Comparison of ENCODE assay signal across 8 mouse cellular contexts in genomic region chr15:78915660-78916017, GRCm38 (mm10). TPM values are rescaled to one million over a fixed set of nuclear protein-coding genes. Genes with fewer than 3 reads are reported as not detected.
DNase-seq lines count a peak whose midpoint lies in the region; ATAC-seq and TF ChIP-seq lines count a peak whose summit lies in the region.

No protein-coding gene starts in this region.

- intact Hi-C loops in left cerebral cortex, postnatal 4 days (cut with DNase I), result no loop called here

- ATAC-seq in granulocyte monocyte progenitor cell, adult 5-6 weeks (replicated peaks; ENCODE audit: poor library complexity, severe bottlenecking), result peak; percentile 68
- 0 out of 2 replicates have a peak, but pooled peaks have one; percentile 14 for ATAC-seq in intestine, embryonic 16.5 days

- no peaks in the 10 kb centered on the region for H3K36me3 ChIP-seq in intestine, embryonic 16.5 days (ENCODE audit: control insufficient read depth, insufficient read depth, low read length)
- peaks cover 42% of the 10 kb centered on the region for H3K36me3 ChIP-seq in midbrain, embryonic 10.5 days
- H3K36me3 ChIP-seq in small intestine, adult 2 months (ENCODE audit: control insufficient read depth, insufficient read depth, low read length), result peaks cover 2% of the 10 kb centered on the region; the same call in 1 of the 2 replicates

- H3K4me1 ChIP-seq in cortical plate, adult 2 months (ENCODE audit: control insufficient read depth, insufficient read depth, low read length), result peaks cover 6% of the 10 kb centered on the region
- H3K4me1 ChIP-seq in intestine, embryonic 16.5 days (ENCODE audit: control insufficient read depth, insufficient read depth, low read length), result peaks cover 22% of the 10 kb centered on the region
- H3K4me1 ChIP-seq in midbrain, embryonic 10.5 days, result peaks cover 51% of the 10 kb centered on the region
- H3K4me1 ChIP-seq in small intestine, adult 2 months (ENCODE audit: control insufficient read depth, insufficient read depth, insufficient read length, low read length), result peaks cover 11% of the 10 kb centered on the region

- H3K9me3 ChIP-seq in intestine, embryonic 16.5 days (ENCODE audit: control insufficient read depth, low read length), result no peaks in the 10 kb centered on the region
- H3K9me3 ChIP-seq in midbrain, embryonic 10.5 days (replicated peaks), result no peaks in the 10 kb centered on the region

- H3K27me3 ChIP-seq in intestine, embryonic 16.5 days (replicated peaks; ENCODE audit: control insufficient read depth, insufficient read depth, low read length), result no peaks in the 10 kb centered on the region
- H3K27me3 ChIP-seq in midbrain, embryonic 10.5 days (ENCODE audit: low read depth, poor library complexity, severe bottlenecking), result no peaks in the 10 kb centered on the region
- H3K27me3 ChIP-seq in small intestine, adult 2 months (ENCODE audit: control insufficient read depth, insufficient read depth, low read length), result no peaks in the 10 kb centered on the region

- TF ChIP-seq CTCF in cortical plate, adult 2 months (IDR thresholded peaks at IDR 0.05; ENCODE audit: extremely low read depth, insufficient read depth, low read length), result peak; percentile 99
- peak; percentile 89; the same call in 1 of the 2 replicates for TF ChIP-seq CTCF in small intestine, adult 2 months (IDR thresholded peaks at IDR 0.05; ENCODE audit: extremely low read depth, insufficient read length, insufficient replicate concordance, low read depth, low read length)

- peak overlapping the region; percentile 87 for H3K4me3 ChIP-seq in cortical plate, adult 2 months (ENCODE audit: insufficient read depth, low read length)
- peak overlapping the region; percentile 66 for H3K4me3 ChIP-seq in intestine, embryonic 16.5 days (ENCODE audit: low read length)
- H3K4me3 ChIP-seq in midbrain, embryonic 10.5 days, result peak overlapping the region; percentile 91
- no peak overlapping the region for H3K4me3 ChIP-seq in small intestine, adult 2 months (ENCODE audit: low read depth, low read length)

- no peak for TF ChIP-seq POLR2A in cortical plate, adult 2 months (IDR thresholded peaks at IDR 0.05; ENCODE audit: extremely low read depth, insufficient read depth, low read length)
- TF ChIP-seq POLR2A in small intestine, adult 2 months (IDR thresholded peaks at IDR 0.05; ENCODE audit: low read depth, low read length), result no peak

- 0 out of 2 replicates have a peak overlapping the region, but pooled peaks have one; percentile 76 for H3K27ac ChIP-seq in cortical plate, adult 2 months (ENCODE audit: insufficient read depth, low read length)
- H3K27ac ChIP-seq in intestine, embryonic 16.5 days (ENCODE audit: low read length), result no peak overlapping the region
- H3K27ac ChIP-seq in midbrain, embryonic 10.5 days (replicated peaks), result peak overlapping the region; percentile 69
- H3K27ac ChIP-seq in small intestine, adult 2 months (ENCODE audit: insufficient read depth, low read depth, low read length), result no peak overlapping the region

- WGBS in intestine, embryonic 16.5 days, result 7% methylated on average over 8 of the region's 8 CpGs
- 10% methylated on average over 8 of the region's 8 CpGs for WGBS in midbrain, embryonic 10.5 days
- WGBS in small intestine, adult 2 months, result 9% methylated on average over 8 of the region's 8 CpGs

- peak overlapping the region; percentile 30; the same call in 1 of the 2 replicates for H3K9ac ChIP-seq in intestine, embryonic 16.5 days (ENCODE audit: low read depth, low read length)

- H3K4me2 ChIP-seq in intestine, embryonic 16.5 days (ENCODE audit: low read depth, low read length), result peak overlapping the region; percentile 99

- peak; percentile 76 for DNase-seq in gastrocnemius, adult 18-20 months (ENCODE audit: low spot score)
- no peak for DNase-seq in gastrocnemius, postnatal 25 days
- DNase-seq in left cerebral cortex, postnatal 4 days, result peak; percentile 71
- DNase-seq in midbrain, embryonic 10.5 days (ENCODE audit: low spot score), result peak; percentile 75

RNA-seq across cellular contexts. Expression of gene Pdxp, which starts 1.9 kb away (rescaled TPM):
- total RNA-seq in gastrocnemius, adult 18-20 months (2021), result 1 to 10 TPM; 1.3 to 1.9 TPM
- 1 to 10 TPM; 2.3 TPM for total RNA-seq in gastrocnemius, postnatal 25 days (2021)
- polyA plus RNA-seq in cortical plate, adult 2 months (2012; rRNA removed), result 226 and 238 TPM in 2 replicates
- total RNA-seq in granulocyte monocyte progenitor cell, adult 5-6 weeks (2014; fragmentation: Nextera tagmentation), result 10.6 and 19.8 TPM in 2 replicates
- total RNA-seq in granulocyte monocyte progenitor cell, adult 5-6 weeks (2017), result 4.0 and 6.4 TPM in 2 replicates
- polyA plus RNA-seq in intestine, embryonic 16.5 days (2015; fragmentation: Nextera tagmentation; extraction: Ambion mirVana), result 2.2 and 6.4 TPM in 2 replicates
- 100 to 1,000 TPM; 107 to 117 TPM for total RNA-seq in left cerebral cortex, postnatal 4 days (2021)
- 27.3 and 29.8 TPM in 2 replicates for polyA plus RNA-seq in midbrain, embryonic 10.5 days (2016; fragmentation: Nextera tagmentation; extraction: Ambion mirVana)
- 3.9 and 4.2 TPM in 2 replicates for polyA plus RNA-seq in small intestine, adult 2 months (2012; rRNA removed)

RNA-seq across cellular contexts. Expression of gene Lgals1, which starts 10.9 kb away (rescaled TPM):
- 100 to 1,000 TPM; 229 to 364 TPM for total RNA-seq in gastrocnemius, adult 18-20 months (2021)
- total RNA-seq in gastrocnemius, postnatal 25 days (2021), result 100 to 1,000 TPM; 224 to 270 TPM
- polyA plus RNA-seq in cortical plate, adult 2 months (2012; rRNA removed), result 42.9 and 44.4 TPM in 2 replicates
- 677 and 745 TPM in 2 replicates for total RNA-seq in granulocyte monocyte progenitor cell, adult 5-6 weeks (2014; fragmentation: Nextera tagmentation)
- total RNA-seq in granulocyte monocyte progenitor cell, adult 5-6 weeks (2017), result 746 and 991 TPM in 2 replicates
- 865 and 927 TPM in 2 replicates for polyA plus RNA-seq in intestine, embryonic 16.5 days (2015; fragmentation: Nextera tagmentation; extraction: Ambion mirVana)
- 10 to 100 TPM; 25.2 to 29.4 TPM for total RNA-seq in left cerebral cortex, postnatal 4 days (2021)
- 341 and 392 TPM in 2 replicates for polyA plus RNA-seq in midbrain, embryonic 10.5 days (2016; fragmentation: Nextera tagmentation; extraction: Ambion mirVana)
- 51.7 and 77.0 TPM in 2 replicates for polyA plus RNA-seq in small intestine, adult 2 months (2012; rRNA removed)

RNA-seq across cellular contexts. Expression of gene Sh3bp1, which starts 16.1 kb away (rescaled TPM):
- total RNA-seq in gastrocnemius, adult 18-20 months (2021), result 1 to 10 TPM; 1.0 to 1.9 TPM
- total RNA-seq in gastrocnemius, postnatal 25 days (2021), result 1 to 10 TPM; 2.6 to 3.1 TPM
- polyA plus RNA-seq in cortical plate, adult 2 months (2012; rRNA removed), result 39.5 and 42.2 TPM in 2 replicates
- total RNA-seq in granulocyte monocyte progenitor cell, adult 5-6 weeks (2014; fragmentation: Nextera tagmentation), result 58.0 and 70.8 TPM in 2 replicates
- total RNA-seq in granulocyte monocyte progenitor cell, adult 5-6 weeks (2017), result 19.3 and 29.4 TPM in 2 replicates
- 21.5 and 23.3 TPM in 2 replicates for polyA plus RNA-seq in intestine, embryonic 16.5 days (2015; fragmentation: Nextera tagmentation; extraction: Ambion mirVana)
- 1 to 10 TPM; 5.4 to 6.0 TPM for total RNA-seq in left cerebral cortex, postnatal 4 days (2021)
- polyA plus RNA-seq in midbrain, embryonic 10.5 days (2016; fragmentation: Nextera tagmentation; extraction: Ambion mirVana), result 16.5 and 18.7 TPM in 2 replicates
- polyA plus RNA-seq in small intestine, adult 2 months (2012; rRNA removed), result 41.3 and 48.8 TPM in 2 replicates

RNA-seq across cellular contexts. Expression of gene Gm49510, which starts 16.2 kb away (rescaled TPM):
- not detected for total RNA-seq in gastrocnemius, adult 18-20 months (2021)
- total RNA-seq in gastrocnemius, postnatal 25 days (2021), result under 1 TPM in 1 of 2 experiments, not detected in 1; 0.11 TPM
- 0.08 and 0.09 TPM in 2 replicates for polyA plus RNA-seq in cortical plate, adult 2 months (2012; rRNA removed)
- not detected in 2 replicates for total RNA-seq in granulocyte monocyte progenitor cell, adult 5-6 weeks (2014; fragmentation: Nextera tagmentation)
- 1.1 TPM in 1 of 2 replicates, not detected in the other for total RNA-seq in granulocyte monocyte progenitor cell, adult 5-6 weeks (2017)
- polyA plus RNA-seq in intestine, embryonic 16.5 days (2015; fragmentation: Nextera tagmentation; extraction: Ambion mirVana), result 0.21 and 0.55 TPM in 2 replicates
- total RNA-seq in left cerebral cortex, postnatal 4 days (2021), result not detected
- polyA plus RNA-seq in midbrain, embryonic 10.5 days (2016; fragmentation: Nextera tagmentation; extraction: Ambion mirVana), result 0.12 TPM in 1 of 2 replicates, not detected in the other
- polyA plus RNA-seq in small intestine, adult 2 months (2012; rRNA removed), result 0.13 TPM in 1 of 2 replicates, not detected in the other

RNA-seq across cellular contexts. Expression of gene Nol12, which starts 19.1 kb away (rescaled TPM):
- 10 to 100 TPM; 26.4 to 29.1 TPM for total RNA-seq in gastrocnemius, adult 18-20 months (2021)
- 10 to 100 TPM; 22.2 to 23.1 TPM for total RNA-seq in gastrocnemius, postnatal 25 days (2021)
- polyA plus RNA-seq in cortical plate, adult 2 months (2012; rRNA removed), result 38.9 and 39.5 TPM in 2 replicates
- 34.4 and 60.8 TPM in 2 replicates for total RNA-seq in granulocyte monocyte progenitor cell, adult 5-6 weeks (2014; fragmentation: Nextera tagmentation)
- 20.1 and 30.7 TPM in 2 replicates for total RNA-seq in granulocyte monocyte progenitor cell, adult 5-6 weeks (2017)
- polyA plus RNA-seq in intestine, embryonic 16.5 days (2015; fragmentation: Nextera tagmentation; extraction: Ambion mirVana), result 38.1 and 43.7 TPM in 2 replicates
- 10 to 100 TPM; 46.5 to 47.8 TPM for total RNA-seq in left cerebral cortex, postnatal 4 days (2021)
- 62.7 and 71.2 TPM in 2 replicates for polyA plus RNA-seq in midbrain, embryonic 10.5 days (2016; fragmentation: Nextera tagmentation; extraction: Ambion mirVana)
- 7.3 and 11.7 TPM in 2 replicates for polyA plus RNA-seq in small intestine, adult 2 months (2012; rRNA removed)

Comparison
In these comparisons a context has a peak if more than half of its experiments do, and no peak if none do; other contexts are left out.
1. H3K27ac ChIP-seq: peak in cortical plate, adult 2 months (single experiment) and midbrain, embryonic 10.5 days (single experiment); none in intestine, embryonic 16.5 days (single experiment) and small intestine, adult 2 months (single experiment).
2. RNA of gene Pdxp, which starts 1.9 kb away (total RNA-seq): 107 to 117 TPM in left cerebral cortex, postnatal 4 days; 4.0 to 19.8 TPM in granulocyte monocyte progenitor cell, adult 5-6 weeks, 2.3 TPM in gastrocnemius, postnatal 25 days and 1.3 to 1.9 TPM in gastrocnemius, adult 18-20 months; every median in the first group is over 4 times any median in the second.
3. RNA of gene Lgals1, which starts 10.9 kb away (total RNA-seq): 677 to 991 TPM in granulocyte monocyte progenitor cell, adult 5-6 weeks, 229 to 364 TPM in gastrocnemius, adult 18-20 months and 224 to 270 TPM in gastrocnemius, postnatal 25 days; 25.2 to 29.4 TPM in left cerebral cortex, postnatal 4 days; every median in the first group is over 4 times any median in the second.